Mouse (Mus musculus) embryonic facial prominence, embryonic 15.5 days (tissue): ENCODE measurements at regions not wholly inside any gene's neighbourhood (a gene's known extent, or its start where the extent isn't known, plus 50 kb on each side); places are given as distances from the start of the nearest gene placed in this dataset.

Source experiments
- ATAC-seq: fragments of 200-750 bp; cut with Nextera tagmentation; 2 replicates; pipeline ENCODE4 v1.8.0; 2017; ENCODE audit warnings: low read depth, moderate TSS enrichment; ENCODE audit not compliant: insufficient number of reproducible peaks, low FRiP score, low TSS enrichment
- H3K27ac ChIP-seq: fragments of 300-500 bp; sonication (generic); replicated peaks from 2 replicates; pipeline ENCODE4 v1.5.1; 2015; ENCODE audit warnings: mild to moderate bottlenecking, inconsistent platforms
- H3K27me3 ChIP-seq: fragments of 300-500 bp; sonication (generic); 2 replicates; pipeline ENCODE4 v1.6.1; 2015; ENCODE audit warnings: inconsistent platforms
- H3K36me3 ChIP-seq: fragments of 300-500 bp; sonication (generic); 2 replicates; pipeline ENCODE4 v1.6.1; 2015; ENCODE audit warnings: mild to moderate bottlenecking, inconsistent platforms
- H3K4me1 ChIP-seq: fragments of 300-500 bp; sonication (generic); 2 replicates; pipeline ENCODE4 v1.6.1; 2015; ENCODE audit warnings: inconsistent platforms
- H3K4me2 ChIP-seq: fragments of 300-500 bp; sonication (generic); replicated peaks from 2 replicates; pipeline ENCODE4 v1.6.1; 2015; ENCODE audit warnings: mild to moderate bottlenecking, inconsistent platforms
- H3K4me3 ChIP-seq: fragments of 300-500 bp; sonication (generic); replicated peaks from 2 replicates; pipeline ENCODE4 v1.5.1; 2015; ENCODE audit warnings: mild to moderate bottlenecking, inconsistent platforms
- H3K9ac ChIP-seq: fragments of 300-500 bp; sonication (generic); 2 replicates; pipeline ENCODE4 v1.6.1; 2015; ENCODE audit warnings: inconsistent platforms
- H3K9me3 ChIP-seq: fragments of 300-500 bp; sonication (generic); replicated peaks from 2 replicates; pipeline ENCODE4 v1.6.1; 2016; ENCODE audit warnings: inconsistent platforms
- WGBS: fragments of 180-500 bp; shearing (Covaris S2); methylation state at CpG from one replicate; pipeline ENCODE4 v1.1.7; 2015; 5-methylcytosine and 5-hydroxymethylcytosine counted together

DNA sequence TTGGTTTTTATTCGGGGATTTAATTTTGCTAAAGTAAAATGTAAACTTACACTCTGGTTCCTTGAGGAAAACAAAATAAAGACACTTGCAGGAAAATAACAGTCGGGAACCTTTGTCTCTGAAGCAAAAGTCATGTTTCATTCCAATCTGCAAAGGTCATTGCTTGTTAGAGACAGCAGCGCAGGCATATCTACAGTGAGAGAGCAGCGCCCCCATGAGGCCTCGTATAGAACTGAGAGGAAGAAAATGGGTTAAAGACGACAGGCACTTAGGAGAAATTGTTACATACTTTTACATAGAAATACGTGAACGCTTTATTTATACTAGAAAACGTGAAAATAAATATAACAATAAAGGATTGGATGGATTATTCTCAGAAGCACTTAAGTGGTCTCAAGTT lies 93.1 kb upstream of the Fmr1 start:
- Histone ChIP-seq H3K4me1 (no peaks in the 10 kb centered on the region), H3K4me2 (no peak overlapping the region), H3K27ac (no peak overlapping the region), H3K27me3 (no peaks in the 10 kb centered on the region), H3K36me3 (no peaks in the 10 kb centered on the region), H3K4me3 (no peak overlapping the region), H3K9me3 (no peaks in the 10 kb centered on the region), H3K9ac (no peak overlapping the region)
- WGBS: 19% methylated on average over 9 of the region's 9 CpGs
- no peak for ATAC-seq

DNA sequence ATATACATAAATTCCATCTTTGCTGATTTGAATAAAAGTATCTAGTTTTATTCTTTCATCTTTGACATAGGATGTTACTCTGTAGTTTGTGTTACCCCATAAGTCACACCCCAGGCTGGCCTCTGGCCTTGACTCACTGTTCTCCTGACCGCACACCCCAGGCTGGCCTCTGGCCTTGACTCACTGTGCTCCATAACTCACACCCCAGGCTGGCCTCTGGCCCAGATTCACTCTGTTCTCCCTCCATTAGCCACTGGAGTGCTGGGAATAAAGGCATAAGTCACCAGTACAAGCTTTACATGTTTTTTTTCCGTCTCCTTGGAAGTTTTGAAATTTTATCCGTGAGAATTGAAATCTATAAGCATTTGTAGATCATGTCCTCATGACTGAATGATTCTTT lies 56.2 kb upstream of the Fmr1 start:
- no peaks in the 10 kb centered on the region for H3K36me3 ChIP-seq
- WGBS: 71% methylated on average over 3 of the region's 3 CpGs
- ATAC-seq: no peak
- H3K4me2 ChIP-seq: no peak overlapping the region
- no peak overlapping the region for H3K4me3 ChIP-seq
- no peaks in the 10 kb centered on the region for H3K4me1 ChIP-seq
- H3K27ac ChIP-seq: no peak overlapping the region
- H3K27me3 ChIP-seq: no peaks in the 10 kb centered on the region
- H3K9ac ChIP-seq: no peak overlapping the region
- no peaks in the 10 kb centered on the region for H3K9me3 ChIP-seq
